Mouse (Mus musculus) G1E (cell line): ENCODE measurements around the gene Scn2a. TPM values are rescaled to one million over a fixed set of nuclear protein-coding genes. Genes with fewer than 3 reads are reported as not detected.
A peak's percentile ranks its signal among the peaks of the same experiment; 100 is the strongest.
"Not testable (repeated sequence)": the region's sequence is repeated elsewhere in the genome, so short reads cannot be mapped to it uniquely, and the experiment has no call there.

Experiments
- ATAC-seq: 2 replicates; pipeline ENCODE4 v1.8.0; 2016; ENCODE audit warnings: mild to moderate bottlenecking; ENCODE audit not compliant: insufficient number of reproducible peaks, poor library complexity, low FRiP score, severe bottlenecking; ENCODE audit errors: extremely low read depth
- DNase-seq: peaks from one replicate; pipeline ENCODE4 v3.0.0; 2012; ENCODE audit warnings: low spot score
- H3K27me3 ChIP-seq: 2 replicates; pipeline ENCODE4 v1.6.1; 2012; ENCODE audit warnings: mild to moderate bottlenecking, low read length, inconsistent platforms; ENCODE audit not compliant: insufficient read depth
- H3K36me3 ChIP-seq: replicated peaks from 2 replicates; pipeline ENCODE3; 2012; ENCODE audit warnings: mild to moderate bottlenecking, inconsistent platforms
- H3K4me1 ChIP-seq: 2 replicates; pipeline ENCODE4 v1.6.1; 2012; ENCODE audit warnings: low read depth, low read length, inconsistent platforms, mixed read lengths; ENCODE audit not compliant: insufficient read depth
- H3K4me3 ChIP-seq: 2 replicates; pipeline ENCODE4 v1.5.1; 2012; ENCODE audit warnings: low read depth, mild to moderate bottlenecking, inconsistent platforms, low read length, moderate library complexity, mixed read lengths
- H3K9me3 ChIP-seq: replicated peaks from 2 replicates; pipeline ENCODE4 v1.6.1; 2012; ENCODE audit warnings: inconsistent platforms
- CTCF ChIP-seq: IDR thresholded peaks from 2 replicates; pipeline ENCODE4 v1.5.1; 2012; ENCODE audit warnings: low read depth, low read length, inconsistent platforms, mixed read lengths
- GATA1 ChIP-seq: IDR thresholded peaks from 2 replicates; pipeline ENCODE4 v1.6.1; 2012; ENCODE audit warnings: borderline replicate concordance, low read length, inconsistent platforms, mixed read lengths
- GATA2 ChIP-seq: IDR thresholded peaks from 2 replicates; pipeline ENCODE4 v1.6.1; 2012; ENCODE audit warnings: low read depth, low read length, inconsistent platforms, borderline replicate concordance
- POLR2AphosphoS5 ChIP-seq: IDR thresholded peaks from 2 replicates; pipeline ENCODE4 v1.6.1; 2012; ENCODE audit warnings: low read depth, low read length, inconsistent platforms; ENCODE audit not compliant: insufficient replicate concordance
- TAL1 ChIP-seq: conservative IDR thresholded peaks from 2 replicates; pipeline ENCODE4 v1.6.1; 2012; ENCODE audit warnings: low read depth, low read length, inconsistent platforms, mixed read lengths
- polyA plus RNA-seq: library from polyadenylated mRNA; stranded (reverse); fragments of >175 nt; gene quantifications from 2 replicates; pipeline ENCODE4 v1.2.3, GENCODE M21; 2012
- total RNA-seq, 2 experiments: library from RNA; stranded (forward) in 1 of 2; stranded (reverse) in 1 of 2; fragments of 200-1000 nt in 1 of 2; fragments of >200 nt in 1 of 2; fragmentation: Nextera tagmentation in 1 of 2; gene quantifications; 2 replicates each; pipeline ENCODE4 v1.2.3; 2014 to 2017

The Scn2a gene
- total and polyA plus RNA-seq, 3 experiments, result 0.16 TPM; not detected in 2

GRCm38 (mm10) chr2:65782442-65782841 lies 161.9 kb downstream of the Scn2a start:
- TF ChIP-seq TAL1 (no peak), GATA1 (no peak), CTCF (no peak)
- DNase-seq (no peak), ATAC-seq (0 out of 2 replicates have a peak, but pooled peaks have one; percentile 8)
- H3K9me3 ChIP-seq, result peaks cover 2% of the 10 kb centered on the region
- no peaks in the 10 kb centered on the region for H3K27me3 ChIP-seq
- H3K4me1 ChIP-seq, result no peaks in the 10 kb centered on the region
- H3K4me3 ChIP-seq, result no peak overlapping the region
- no peaks in the 10 kb centered on the region for H3K36me3 ChIP-seq

GRCm38 (mm10) chr2:65783392-65783791 lies 162.8 kb downstream of the Scn2a start:
- Histone ChIP-seq H3K36me3 (no peaks in the 10 kb centered on the region), H3K27me3 (no peaks in the 10 kb centered on the region), H3K9me3 (peaks cover 5% of the 10 kb centered on the region), H3K4me1 (no peaks in the 10 kb centered on the region), H3K4me3 (no peak overlapping the region)
- DNase-seq, result no peak
- TF ChIP-seq POLR2AphosphoS5, result no peak
- TF ChIP-seq CTCF, result no peak
- no peak for TF ChIP-seq TAL1
- no peak for TF ChIP-seq GATA2
- no peak for TF ChIP-seq GATA1
- ATAC-seq, result no peak

- TF ChIP-seq GATA2, result no peak
- no peak for TF ChIP-seq TAL1
- no peak for TF ChIP-seq GATA1
- no peak for TF ChIP-seq CTCF
- no peak for TF ChIP-seq POLR2AphosphoS5
- Histone ChIP-seq H3K4me1 (no peaks in the 10 kb centered on the region; the same call in 1 of the 2 replicates), H3K9me3 (peaks cover 46% of the 10 kb centered on the region), H3K36me3 (no peaks in the 10 kb centered on the region), H3K4me3 (no peak overlapping the region), H3K27me3 (no peaks in the 10 kb centered on the region)
- DNase-seq (no peak), ATAC-seq (no peak)
Measured at GRCm38 (mm10) chr2:65792516-65792915, 171.9 kb downstream of the Scn2a start.

GRCm38 (mm10) chr2:65793593-65793992 lies 173.0 kb downstream of the Scn2a start:
- no peaks in the 10 kb centered on the region for H3K27me3 ChIP-seq

GRCm38 (mm10) chr2:65801054-65801709 lies 180.6 kb downstream of the Scn2a start:
- H3K27me3 ChIP-seq, result no peaks in the 10 kb centered on the region
- DNase-seq, result no peak
- ATAC-seq, result no peak
- H3K36me3 ChIP-seq, result no peaks in the 10 kb centered on the region
- no peak for TF ChIP-seq TAL1
- TF ChIP-seq POLR2AphosphoS5, result no peak
- TF ChIP-seq CTCF, result no peak
- no peak for TF ChIP-seq GATA2
- no peak for TF ChIP-seq GATA1
- H3K4me1 ChIP-seq, result no peaks in the 10 kb centered on the region; the same call in 1 of the 2 replicates
- H3K4me3 ChIP-seq, result no peak overlapping the region
- H3K9me3 ChIP-seq, result peaks cover 27% of the 10 kb centered on the region

More at GRCm38 (mm10) chr2:65793593-65793992, 173.0 kb downstream of the Scn2a start:
- Histone ChIP-seq H3K4me3 (no peak overlapping the region), H3K9me3 (peaks cover 50% of the 10 kb centered on the region), H3K36me3 (no peaks in the 10 kb centered on the region), H3K4me1 (no peaks in the 10 kb centered on the region; the same call in 1 of the 2 replicates)
- DNase-seq (no peak), ATAC-seq (no peak)
- TF ChIP-seq GATA1 (no peak), POLR2AphosphoS5 (no peak), GATA2 (no peak), TAL1 (no peak), CTCF (no peak)

- ATAC-seq (no peak), DNase-seq (no peak)
Measured at GRCm38 (mm10) chr2:65806556-65806955, 186.0 kb downstream of the Scn2a start.

GRCm38 (mm10) chr2:65811203-65811602 lies 190.6 kb downstream of the Scn2a start:
- DNase-seq, H3K4me3 ChIP-seq, H3K27me3 ChIP-seq: not testable (repeated sequence)

More at GRCm38 (mm10) chr2:65806556-65806955, 186.0 kb downstream of the Scn2a start:
- TF ChIP-seq POLR2AphosphoS5 (no peak), GATA2 (no peak), TAL1 (no peak), GATA1 (no peak), CTCF (no peak)
- Histone ChIP-seq H3K36me3 (no peaks in the 10 kb centered on the region), H3K4me1 (no peaks in the 10 kb centered on the region), H3K27me3 (no peaks in the 10 kb centered on the region), H3K9me3 (peaks cover 23% of the 10 kb centered on the region), H3K4me3 (no peak overlapping the region)

More at GRCm38 (mm10) chr2:65811203-65811602, 190.6 kb downstream of the Scn2a start:
- H3K4me1 ChIP-seq, ATAC-seq, H3K36me3 ChIP-seq: not testable (repeated sequence)
- H3K9me3 ChIP-seq, result peaks cover 20% of the 10 kb centered on the region
